Mouse (Mus musculus): ENCODE measurements around the gene Dhdh.
"Not testable (repeated sequence)": the region's sequence is repeated elsewhere in the genome, so short reads cannot be mapped to it uniquely, and the experiment has no call there.

The Dhdh gene

GRCm38 (mm10) chr7:45509912-45510787 lies 21.5 kb upstream of the Dhdh start, which contains the start of gene Nucb1:
Gene Nucb1, minus strand, starts transcription at chr7:45510406.
- DNase-seq (ENCODE audit: low read depth), result peak; percentile 90

GRCm38 (mm10) chr7:45509181-45509882 lies 20.7 kb upstream of the Dhdh start:
- DNase-seq (ENCODE audit: low read depth), result no peak

- peak; percentile 85 for DNase-seq (ENCODE audit: low read depth)
Measured at GRCm38 (mm10) chr7:45508561-45508960, 20.0 kb upstream of the Dhdh start.

- no peak for DNase-seq (ENCODE audit: low read depth)
Measured at GRCm38 (mm10) chr7:45507583-45507982, 19.0 kb upstream of the Dhdh start.

- no peak for DNase-seq (ENCODE audit: low read depth)
Measured at GRCm38 (mm10) chr7:45498427-45498826, 9.8 kb upstream of the Dhdh start.

- DNase-seq (ENCODE audit: low read depth), result no peak
Measured at GRCm38 (mm10) chr7:45494548-45494947, 5.9 kb upstream of the Dhdh start.

- DNase-seq (ENCODE audit: low read depth), result no peak
Measured at GRCm38 (mm10) chr7:45492951-45493350, 4.3 kb upstream of the Dhdh start.

GRCm38 (mm10) chr7:45492225-45492844 lies 3.7 kb upstream of the Dhdh start:
- DNase-seq (ENCODE audit: low read depth), result no peak

- peak; percentile 42 for DNase-seq (ENCODE audit: low read depth)
Measured at GRCm38 (mm10) chr7:45491264-45491663, 2.7 kb upstream of the Dhdh start.

GRCm38 (mm10) chr7:45490822-45491221 lies 2.2 kb upstream of the Dhdh start:
- DNase-seq (ENCODE audit: low read depth), result no peak

GRCm38 (mm10) chr7:45489578-45489977 lies 973 bp upstream of the Dhdh start:
- peak; percentile 66 for DNase-seq (ENCODE audit: low read depth)

GRCm38 (mm10) chr7:45487861-45488292 lies 728 bp downstream of the Dhdh start:
- no peak for DNase-seq (ENCODE audit: low read depth)

GRCm38 (mm10) chr7:45486761-45487415 lies 1.7 kb downstream of the Dhdh start, which contains the start of gene Gm45808:
Gene Gm45808, minus strand, starts transcription at chr7:45486811.
- DNase-seq (ENCODE audit: low read depth), result no peak

- peak; percentile 51 for DNase-seq (ENCODE audit: low read depth)
Measured at GRCm38 (mm10) chr7:45486158-45486557, 2.4 kb downstream of the Dhdh start.

- DNase-seq (ENCODE audit: low read depth), result not testable (repeated sequence)
Measured at GRCm38 (mm10) chr7:45484985-45485384, 3.6 kb downstream of the Dhdh start.

GRCm38 (mm10) chr7:45482166-45482565 lies 6.4 kb downstream of the Dhdh start:
- no peak for DNase-seq (ENCODE audit: low read depth)

GRCm38 (mm10) chr7:45481374-45481927 lies 7.2 kb downstream of the Dhdh start, which contains the start of gene Tulp2:
Gene Tulp2, plus strand, starts transcription at chr7:45481877.
- peak; percentile 75 for DNase-seq (ENCODE audit: low read depth)

GRCm38 (mm10) chr7:45480310-45480709 lies 8.3 kb downstream of the Dhdh start:
- DNase-seq (ENCODE audit: low read depth), result not testable (repeated sequence)

GRCm38 (mm10) chr7:45478774-45479173 lies 9.8 kb downstream of the Dhdh start:
- no peak for DNase-seq (ENCODE audit: low read depth)

GRCm38 (mm10) chr7:45477003-45477402 lies 11.6 kb downstream of the Dhdh start:
- DNase-seq (ENCODE audit: low read depth), result no peak

- DNase-seq (ENCODE audit: low read depth), result no peak
Measured at GRCm38 (mm10) chr7:45476453-45476852, 12.2 kb downstream of the Dhdh start.
